Mouse (Mus musculus) liver, postnatal 0 days (tissue): ENCODE measurements around the gene Cth.

Source experiments
- CTCF ChIP-seq: sonication (generic); IDR thresholded peaks from 2 replicates; pipeline ENCODE4 v1.5.1; 2016; ENCODE audit warnings: antibody characterized with exemption, low read depth
- EP300 ChIP-seq: IDR thresholded peaks from 2 replicates; pipeline ENCODE4 v1.6.1; 2016; ENCODE audit warnings: antibody characterized with exemption, low read depth, mild to moderate bottlenecking

- TF ChIP-seq CTCF (no peak), EP300 (no peak)
Observed at GRCm38 (mm10) chr3:157883085-157883484, 41.8 kb downstream of the Cth start.
